Mouse (Mus musculus): Measurements from ENCODE around the gene Gls.

Gene Gls

DNA sequence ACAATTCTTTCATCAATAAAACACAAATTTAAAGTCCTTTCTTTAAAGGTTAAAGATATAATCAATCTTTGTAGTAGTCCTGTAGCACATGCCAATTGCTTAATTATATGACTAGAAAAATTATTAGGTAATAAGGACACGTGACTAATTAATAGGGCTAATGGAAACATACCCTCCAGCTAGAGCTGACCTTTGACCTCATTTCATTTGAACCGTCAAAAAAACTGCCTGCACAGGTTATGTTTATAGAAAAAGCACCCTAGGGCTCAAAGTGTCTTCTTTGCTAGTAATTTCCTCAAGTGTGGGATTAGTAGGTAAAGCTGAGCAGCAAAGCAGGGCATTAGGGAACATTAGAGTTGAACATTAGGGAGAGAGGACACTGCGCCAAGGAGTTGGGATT, 9.2 kb upstream of the Gls start:
- DNase-seq: no peak

DNA sequence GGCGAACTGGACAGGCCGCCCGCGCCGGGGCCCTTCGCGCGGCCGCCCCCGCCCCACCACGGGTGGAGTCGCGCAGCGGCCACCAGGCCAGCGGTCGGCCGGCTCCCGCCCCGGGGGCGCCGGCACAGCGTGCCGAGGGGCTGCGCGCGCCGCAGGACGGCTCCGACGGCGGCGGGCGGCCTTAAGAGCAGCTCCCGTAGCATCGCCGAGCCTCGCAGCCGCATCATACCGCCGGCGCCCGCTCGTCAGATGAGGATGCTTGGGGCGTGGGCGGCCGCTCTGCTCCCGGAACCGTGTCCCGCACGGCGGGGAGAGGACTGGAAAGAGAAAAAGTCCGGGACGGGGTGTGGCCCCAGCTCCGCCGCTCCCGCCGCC, 279 bp downstream of the Gls start:
- no peak for DNase-seq

DNA sequence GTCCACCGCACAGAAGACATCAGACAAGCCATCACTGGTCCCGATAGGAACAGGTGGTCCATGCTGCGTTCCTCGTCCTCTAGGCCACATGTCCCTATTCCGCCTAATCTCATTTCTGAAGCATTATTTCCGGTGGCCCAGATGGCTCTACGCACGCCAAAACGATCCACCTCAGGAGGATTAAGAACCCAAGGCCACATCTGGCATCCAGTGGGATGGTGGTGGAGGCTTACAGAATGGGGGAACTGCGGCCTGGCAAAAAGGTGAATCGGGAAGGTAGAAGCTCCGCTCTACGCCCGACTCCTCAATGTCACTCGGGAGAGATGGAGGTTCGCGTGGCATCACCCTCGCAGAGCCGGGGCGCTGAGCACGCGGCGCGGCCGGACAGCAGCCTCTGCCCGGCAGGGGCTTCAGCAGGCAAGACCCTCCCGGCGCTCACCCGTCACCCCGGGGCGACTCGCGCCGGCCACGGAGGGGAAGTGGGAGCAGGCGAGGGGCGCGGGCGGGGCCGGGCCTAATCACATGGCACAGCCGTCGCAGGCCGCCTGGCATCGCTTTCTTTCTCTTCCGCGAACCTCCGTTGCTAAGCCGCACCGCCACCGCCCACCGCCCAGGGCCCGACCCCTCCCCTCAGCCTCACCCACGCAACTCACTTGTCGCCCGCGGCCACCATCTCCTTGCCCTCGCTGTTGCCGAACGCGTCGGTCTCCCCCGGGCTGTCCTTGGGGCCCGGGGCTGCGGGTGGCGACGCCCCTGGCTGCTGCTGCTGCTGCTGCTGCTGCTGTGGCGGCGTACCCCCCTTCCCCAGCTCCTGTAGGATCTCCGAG, 880 bp downstream of the Gls start:
- DNase-seq: peak; percentile 68 to 69

DNA sequence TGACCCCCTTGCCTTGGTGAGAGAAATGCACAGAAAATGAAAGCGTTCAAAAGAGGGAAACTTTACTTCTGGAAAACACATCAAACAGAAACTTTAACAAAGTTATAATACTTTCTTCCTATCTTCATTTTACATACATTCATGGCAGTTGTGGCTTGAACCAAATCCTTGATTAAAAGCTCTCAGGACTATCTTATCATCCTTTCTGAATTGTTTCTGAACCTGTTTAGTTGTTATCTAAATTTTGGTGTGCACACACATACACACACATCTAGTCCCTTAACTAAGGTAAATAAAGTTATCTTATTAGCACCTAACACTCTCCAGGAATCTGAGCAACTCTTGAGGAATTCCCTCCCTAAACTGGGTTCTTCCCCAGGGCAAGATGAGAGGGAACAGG, 2.6 kb downstream of the Gls start:
- no peak for DNase-seq

DNA sequence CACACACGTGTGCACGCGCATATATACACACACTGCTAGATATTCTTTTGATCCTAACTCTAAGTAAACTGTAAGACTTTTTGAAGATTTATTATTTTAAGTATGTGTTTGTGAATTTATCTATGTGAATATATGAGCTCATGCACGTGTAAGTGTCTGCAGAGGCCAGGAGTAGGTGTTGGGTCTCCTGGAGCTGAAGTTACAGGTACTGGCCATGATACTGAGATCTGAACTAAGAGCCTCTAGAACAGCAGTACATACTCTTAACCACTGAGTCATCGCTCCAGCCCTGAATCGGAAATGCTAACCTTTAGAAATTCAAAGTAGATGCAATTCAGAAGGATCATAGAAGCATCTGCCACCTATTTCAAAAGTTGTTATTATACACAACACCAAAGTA, 4.9 kb downstream of the Gls start:
- no peak for DNase-seq

DNA sequence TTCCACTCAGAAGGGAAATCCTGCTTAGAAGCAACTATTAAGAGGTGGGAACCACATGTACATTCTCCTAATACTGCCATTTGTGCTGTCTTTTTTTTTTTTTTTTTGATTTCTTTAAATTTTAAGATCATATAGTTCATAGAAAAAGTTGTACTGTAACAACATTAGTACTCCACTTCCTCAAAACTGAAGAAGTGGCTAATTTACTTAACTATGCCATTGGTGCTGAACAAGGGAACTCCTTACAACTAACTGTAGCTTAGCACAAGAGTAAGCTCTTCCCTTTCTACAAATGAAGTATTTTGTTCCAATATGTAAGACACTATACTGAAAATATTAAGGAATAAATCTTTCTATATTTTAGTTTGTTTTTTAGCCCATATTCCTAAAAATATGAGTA, 6.6 kb downstream of the Gls start:
- no peak for DNase-seq

DNA sequence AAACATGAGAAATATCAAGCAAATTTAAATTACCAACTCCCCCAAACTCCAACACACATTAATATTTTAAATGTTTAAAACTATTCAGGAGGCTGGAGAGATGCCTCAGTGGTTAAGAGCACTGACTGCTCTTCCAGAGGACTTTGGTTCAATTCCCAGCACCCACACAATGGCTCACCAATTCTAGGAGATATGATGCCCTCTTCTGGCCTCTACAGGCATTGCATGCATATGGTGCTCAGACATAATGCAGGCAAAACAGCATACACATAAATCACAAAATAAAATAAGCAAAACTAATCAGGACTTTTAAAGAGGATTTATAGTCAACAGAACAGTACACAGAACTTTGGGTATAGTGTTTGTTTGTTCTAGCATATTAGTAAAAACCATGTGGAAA, 16.3 kb downstream of the Gls start:
- DNase-seq: no peak

DNA sequence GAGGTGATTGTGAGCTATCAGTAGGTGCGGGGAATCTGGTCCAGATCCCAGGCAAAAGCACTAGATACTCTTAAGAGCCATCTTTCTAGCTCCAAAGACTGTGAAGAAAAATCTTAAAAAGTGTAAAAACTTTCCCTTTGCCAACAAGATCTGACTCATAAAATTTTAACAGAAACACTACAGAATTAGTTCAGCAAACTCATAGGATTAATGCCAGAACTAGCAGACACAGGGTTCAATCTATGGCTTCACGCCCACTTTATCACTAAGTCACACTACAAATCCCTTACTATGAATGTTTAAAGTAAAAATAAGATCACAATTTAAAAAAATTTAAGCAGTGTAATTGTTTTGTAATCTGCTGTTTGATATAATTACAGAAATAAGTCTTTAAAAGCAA, 50.0 kb downstream of the Gls start:
- DNase-seq: no peak

DNA sequence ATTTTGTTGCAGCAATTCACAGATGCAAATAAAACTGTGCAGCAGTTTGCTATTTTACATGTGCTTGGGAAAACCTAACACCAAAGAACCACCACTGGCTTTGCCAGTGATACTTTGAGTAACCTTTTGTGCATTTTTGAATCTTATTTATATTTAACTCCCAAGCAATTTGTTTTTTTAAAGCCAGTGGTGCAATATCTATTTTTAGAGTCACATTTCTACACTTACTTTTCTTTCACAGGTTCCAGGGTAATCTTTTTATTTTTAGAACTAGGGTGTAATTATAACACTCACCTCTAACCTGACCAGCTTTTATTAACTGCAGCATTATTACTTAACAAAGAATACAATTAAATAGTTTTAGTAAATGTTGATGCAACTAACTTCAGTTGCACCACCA, 51.0 kb downstream of the Gls start:
- no peak for DNase-seq

DNA sequence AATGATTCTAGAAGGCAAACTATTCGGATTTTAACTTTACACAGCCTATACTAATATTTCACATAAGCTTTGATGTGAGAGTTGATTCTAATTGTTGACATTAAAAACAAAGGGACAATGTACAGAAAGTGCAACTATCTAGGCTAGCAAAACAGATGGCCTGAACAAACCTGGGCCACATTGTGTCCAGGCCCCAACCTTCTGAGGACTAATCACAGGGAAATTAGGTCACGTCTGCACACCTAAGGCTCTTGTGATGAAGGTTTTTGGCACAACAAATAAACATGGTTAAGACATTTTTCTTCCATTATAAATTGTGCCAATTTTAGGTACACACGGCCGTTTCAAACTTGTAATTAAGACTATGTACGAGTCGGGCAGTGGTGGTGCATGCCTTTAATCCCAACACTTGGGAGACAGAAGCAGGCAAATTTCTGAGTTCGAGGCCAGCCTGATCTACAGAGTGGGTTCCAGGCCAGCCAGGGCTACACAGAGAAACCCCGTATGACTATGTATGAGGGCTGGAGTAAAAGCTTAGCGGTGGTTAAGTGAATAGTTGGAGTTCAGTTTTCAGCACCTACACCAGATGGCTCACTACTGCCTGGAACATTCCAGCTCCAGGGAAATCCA, 53.0 kb downstream of the Gls start:
- DNase-seq: no peak

DNA sequence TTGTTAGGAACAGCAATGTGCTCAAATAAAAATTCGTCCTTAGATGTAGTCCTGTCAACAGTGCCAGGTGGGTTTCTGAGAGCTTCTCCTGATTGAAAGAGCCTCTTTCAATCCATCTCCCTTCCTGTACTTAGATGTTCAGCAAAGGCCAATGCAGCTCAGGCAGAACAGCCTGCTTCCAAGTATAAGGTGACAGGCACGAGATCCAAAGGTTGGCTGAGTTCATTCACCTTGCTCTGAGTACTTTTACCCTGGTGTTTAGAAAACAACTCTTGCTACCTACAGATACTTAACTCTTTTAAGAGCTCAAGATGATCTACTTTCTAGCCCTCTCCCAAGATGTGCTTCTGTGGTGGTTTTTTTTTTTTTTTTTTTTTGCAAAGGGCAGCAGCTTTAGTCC, 56.0 kb downstream of the Gls start:
- no peak for DNase-seq

DNA sequence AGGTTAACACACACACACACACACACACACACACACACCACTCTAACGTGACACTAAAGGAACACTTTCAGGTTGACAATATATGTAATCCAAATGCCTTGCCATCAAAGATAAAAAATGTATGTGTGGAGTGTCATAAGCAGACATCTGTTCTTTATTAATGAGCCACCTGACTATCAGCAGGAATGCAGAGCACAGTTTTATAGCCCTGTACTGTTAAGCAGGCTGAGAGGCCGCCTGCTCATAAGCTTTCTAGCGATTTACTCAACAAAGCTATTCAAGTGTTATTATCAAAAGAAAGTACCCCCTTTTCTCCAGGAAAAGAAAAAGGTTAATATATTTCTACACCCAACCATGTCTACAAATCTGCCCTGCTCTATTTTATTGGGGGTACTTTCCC, 57.0 kb downstream of the Gls start:
- no peak for DNase-seq

DNA sequence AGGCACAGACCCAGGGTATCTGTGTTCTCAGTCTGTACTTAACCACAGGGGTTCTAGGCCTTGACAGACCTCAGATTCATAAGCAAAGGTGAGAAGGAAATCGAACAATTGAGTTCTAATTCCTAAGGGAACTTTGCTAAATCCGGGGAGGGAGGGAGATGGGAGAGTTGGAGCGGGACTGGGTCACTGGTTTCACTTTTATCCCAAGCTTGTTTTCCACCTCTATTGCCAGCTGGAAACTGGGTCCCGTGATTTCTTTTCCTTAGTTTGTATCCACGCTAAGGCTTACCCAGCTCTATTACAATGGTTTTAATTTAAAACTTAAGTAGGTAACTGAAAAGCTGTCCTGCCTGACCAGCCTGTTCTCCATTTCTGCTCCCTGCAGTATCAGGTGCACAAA, 57.7 kb downstream of the Gls start:
- no peak for DNase-seq

DNA sequence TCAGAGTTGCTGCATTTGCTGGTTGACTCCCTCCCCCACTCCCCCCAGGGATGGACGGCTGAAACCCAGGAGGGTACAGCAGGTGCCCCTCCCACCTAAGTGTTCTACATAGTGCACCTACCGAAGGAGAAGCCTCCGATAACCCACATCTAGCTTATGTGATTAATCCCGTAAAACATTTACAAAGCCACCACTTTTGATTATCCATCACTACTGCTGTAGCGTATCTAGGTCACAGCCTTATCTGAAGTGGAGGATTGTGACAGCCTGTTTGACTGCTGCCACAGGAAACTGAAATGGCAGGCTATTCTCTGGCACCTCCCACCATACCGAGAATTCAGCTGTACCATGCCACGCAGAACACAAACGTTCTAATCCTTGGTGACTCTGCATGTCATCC, 61.8 kb downstream of the Gls start:
- DNase-seq: no peak

DNA sequence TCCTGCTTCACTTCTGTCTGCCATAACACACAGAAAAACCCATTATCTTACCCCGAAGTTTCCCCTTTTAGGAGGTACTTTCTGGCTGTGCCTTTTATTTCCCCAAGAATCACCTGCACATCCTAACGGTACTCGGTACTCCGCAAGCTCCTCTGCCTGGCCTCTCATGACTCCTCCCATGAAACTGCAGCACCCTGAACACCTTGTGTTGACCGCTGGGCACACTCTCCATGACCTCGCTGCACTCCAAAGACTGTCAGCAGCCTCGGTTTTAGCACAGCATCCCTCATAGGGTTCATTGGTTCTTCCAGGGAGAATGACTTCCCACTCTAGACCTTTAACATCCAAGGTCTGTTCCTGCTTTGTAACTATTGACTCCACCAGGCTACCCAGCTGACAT, 62.3 kb downstream of the Gls start:
- no peak for DNase-seq

DNA sequence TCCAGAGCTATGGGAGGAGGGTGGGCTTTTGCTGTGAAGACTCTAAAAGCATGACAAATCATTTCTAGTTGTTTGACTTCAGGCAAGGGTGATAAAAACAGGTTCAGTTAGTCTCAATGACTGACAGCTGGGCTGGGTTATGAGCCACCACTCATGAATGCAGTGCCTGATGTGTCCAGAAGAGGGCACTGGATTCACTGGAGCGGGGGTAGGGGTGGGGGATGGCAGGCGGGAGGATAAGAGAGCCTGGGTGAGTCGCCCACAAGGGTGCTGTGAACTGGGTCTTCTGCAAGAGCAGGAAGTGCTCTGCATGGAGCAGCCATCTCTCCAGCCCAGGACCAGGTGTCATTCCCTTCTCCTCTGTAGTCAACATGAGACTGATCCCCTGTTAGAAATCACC, 63.0 kb downstream of the Gls start:
- DNase-seq: peak in 1 of 2 experiments; percentile 26

DNA sequence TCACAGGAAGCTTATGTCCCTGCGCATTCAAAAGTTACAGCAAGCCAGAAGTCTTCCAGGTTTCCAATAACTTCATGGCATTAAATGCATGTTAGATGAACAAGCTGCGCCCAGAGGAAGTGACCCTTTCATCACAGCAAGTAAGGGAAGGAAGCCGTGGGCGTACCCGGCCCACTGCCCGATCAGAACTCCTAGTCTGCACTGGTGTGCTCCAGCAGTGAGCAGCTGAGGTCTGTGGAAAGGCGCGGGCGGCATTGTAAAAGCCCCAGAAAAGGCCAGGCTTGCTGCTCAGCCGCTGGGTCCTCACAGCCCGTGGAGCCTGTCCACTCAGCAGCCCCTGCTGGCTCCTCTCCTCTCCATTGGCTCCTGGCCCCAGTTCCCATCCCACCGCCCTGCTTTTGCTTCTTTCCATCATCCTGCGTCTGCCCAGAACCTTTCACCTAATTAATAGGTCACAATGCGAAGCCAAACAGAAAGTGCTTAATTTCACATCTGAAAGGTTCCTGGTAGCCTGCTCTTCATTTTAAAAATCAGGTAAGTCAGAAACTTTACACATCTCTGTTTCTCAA, 66.3 kb downstream of the Gls start:
- DNase-seq: no peak

DNA sequence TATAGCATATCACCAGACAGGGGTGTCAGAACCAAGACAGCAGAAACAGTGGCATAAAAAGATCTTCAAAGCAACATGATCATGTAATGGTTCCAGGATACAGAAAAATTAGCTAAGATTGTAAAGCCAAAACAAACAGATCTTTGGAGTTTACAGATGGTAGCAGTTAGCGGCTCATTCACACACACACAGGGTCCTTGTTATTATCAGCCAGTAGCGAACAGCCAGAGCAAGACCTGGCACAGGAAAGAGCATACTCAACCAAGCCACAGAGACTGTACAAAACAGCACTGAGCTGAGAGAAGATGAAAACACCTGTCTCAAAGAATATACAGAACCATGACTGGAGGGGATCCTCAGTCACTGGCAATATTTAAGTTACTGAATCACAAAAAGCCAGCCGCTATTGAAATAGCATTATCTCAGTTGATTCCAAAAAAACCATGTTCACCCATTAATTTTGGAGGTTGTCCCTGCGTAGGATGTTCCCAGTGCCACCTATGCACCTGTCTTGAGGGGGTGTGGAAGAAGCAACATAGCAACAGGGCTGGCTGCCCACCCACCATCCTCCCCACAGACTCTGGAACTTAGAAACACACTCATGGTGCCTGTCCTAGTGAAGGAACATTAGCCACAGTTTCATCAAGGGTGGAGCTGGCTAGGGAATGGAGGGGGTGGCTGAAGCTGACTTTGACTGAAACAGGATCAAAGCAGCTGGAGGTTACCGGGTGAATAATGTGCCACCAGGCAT, 69.2 kb downstream of the Gls start:
- DNase-seq: no peak

DNA sequence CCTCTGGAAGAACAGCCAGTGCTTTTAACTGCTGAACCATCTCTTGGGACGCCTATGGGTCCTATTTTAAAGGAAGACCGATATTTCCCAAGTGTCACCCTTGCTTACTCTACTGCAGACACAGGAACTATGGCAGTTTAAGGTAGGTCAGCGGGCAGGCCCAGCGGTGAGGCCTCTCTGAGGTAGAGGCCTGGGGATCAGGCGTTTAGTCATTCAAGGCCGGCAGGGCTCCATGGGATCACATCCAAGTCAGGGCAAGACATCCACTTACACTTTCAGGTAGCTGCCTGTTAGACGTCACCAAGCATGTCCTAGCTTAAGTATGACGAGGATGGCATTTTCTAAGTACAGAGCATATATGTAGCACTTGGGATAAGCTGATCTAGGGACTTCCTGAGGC, 71.9 kb downstream of the Gls start:
- no peak for DNase-seq

DNA sequence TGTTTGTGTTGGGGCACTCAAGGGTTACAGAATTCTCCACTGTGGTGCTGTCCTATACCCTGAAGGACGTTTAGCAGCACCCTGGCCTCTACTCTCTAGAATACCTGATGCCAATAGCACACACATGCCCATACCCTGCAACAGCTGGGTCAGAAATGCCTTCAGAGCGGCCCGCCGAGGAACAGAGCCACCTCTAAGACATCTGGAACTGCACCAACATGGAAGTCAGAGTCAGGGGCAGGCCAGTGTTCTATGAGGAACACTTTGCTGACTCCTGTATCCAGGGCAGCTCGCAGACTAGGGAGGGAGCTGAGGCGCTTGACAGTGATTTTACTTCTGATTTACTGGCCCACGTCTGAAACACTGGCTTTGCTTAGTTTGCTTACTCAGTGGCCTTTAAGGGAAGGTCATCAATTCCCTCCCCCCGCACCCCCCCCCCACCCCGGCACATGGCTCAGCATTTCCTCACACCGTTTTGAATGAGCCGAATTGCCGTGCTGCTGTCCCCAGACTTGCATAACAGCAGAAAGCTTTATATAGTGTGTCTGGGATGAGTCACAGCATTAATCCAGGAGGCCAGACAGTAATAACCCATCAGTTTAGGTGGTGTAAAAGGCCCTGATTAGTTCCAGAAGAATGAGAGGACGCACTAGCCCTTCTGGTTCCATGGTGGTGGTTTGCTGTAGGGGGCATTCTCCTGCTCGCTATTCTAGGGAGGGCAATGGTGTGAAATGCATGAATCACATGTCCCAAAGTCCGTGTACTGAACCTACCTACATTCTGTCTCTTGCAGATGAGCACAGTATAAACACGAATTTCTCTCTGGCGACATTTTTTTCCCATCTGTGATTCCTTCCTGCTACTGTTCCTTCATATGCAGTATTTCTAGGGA, 74.3 kb downstream of the Gls start:
- DNase-seq: no peak

DNA sequence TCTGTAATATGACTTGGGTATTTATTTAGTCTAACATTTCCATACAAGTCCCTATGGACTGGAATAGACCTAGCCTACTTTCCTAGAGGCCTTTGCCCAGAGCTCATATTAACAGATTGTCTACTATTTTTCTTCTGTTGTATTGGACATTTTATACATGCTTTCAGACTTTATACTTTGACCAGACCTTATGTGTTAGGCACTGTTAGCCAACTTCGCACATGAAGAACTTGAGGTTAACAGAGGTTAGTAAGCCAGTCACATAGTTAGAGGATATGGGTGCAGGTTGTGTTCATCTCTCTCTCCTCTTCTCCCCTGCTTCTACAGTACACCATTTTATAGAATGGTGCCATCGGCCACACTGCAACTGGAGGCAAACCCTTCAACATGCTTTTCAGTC, 75.0 kb downstream of the Gls start:
- DNase-seq: no peak

DNA sequence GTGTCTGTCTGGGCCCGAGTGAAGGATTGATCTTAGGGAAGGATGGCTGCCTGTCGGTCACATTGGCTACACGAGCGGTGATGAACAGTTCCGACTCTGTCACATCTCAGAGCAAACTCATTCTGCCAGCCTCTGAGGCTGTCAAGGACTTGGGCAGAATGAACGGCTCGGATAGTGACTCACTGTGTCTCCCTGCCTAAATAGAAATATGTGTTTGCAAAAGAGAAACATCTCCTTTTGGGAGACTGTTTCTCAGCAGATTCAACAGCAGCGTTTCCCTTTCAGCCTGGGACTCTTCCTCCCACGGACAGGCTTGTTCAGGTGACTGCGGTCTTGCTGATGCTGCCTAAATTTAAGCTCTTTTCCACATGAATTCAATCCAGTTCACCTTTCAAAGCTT, 76.7 kb downstream of the Gls start:
- DNase-seq: no peak

DNA sequence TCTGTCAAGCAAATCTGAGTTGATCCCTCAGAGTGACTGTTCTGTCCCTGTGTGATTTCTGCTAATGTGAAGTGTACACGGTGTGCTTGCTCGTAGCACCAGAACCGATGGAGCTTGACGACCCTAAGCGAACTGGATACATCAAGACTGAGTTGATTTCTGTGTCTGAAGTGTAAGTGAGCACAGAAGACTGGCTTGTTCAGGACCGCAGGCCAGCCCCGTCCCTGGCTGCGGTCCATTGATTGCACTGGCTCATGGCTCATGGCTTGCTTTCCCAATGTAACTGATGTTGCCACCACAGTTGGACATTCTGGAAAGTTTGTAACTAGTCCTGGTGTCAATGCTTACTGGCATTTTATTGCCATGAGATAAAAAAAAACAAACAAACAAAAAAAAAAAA, 78.1 kb downstream of the Gls start:
- no peak for DNase-seq
